Mouse (Mus musculus) kidney, adult 2 months (tissue): Measurements from ENCODE around the gene Prss8.

Experiments
- CTCF ChIP-seq: fragments of 200-500 bp; conservative IDR thresholded peaks from 2 replicates; pipeline ENCODE4 v1.5.1; 2011; ENCODE audit warnings: low read depth, mild to moderate bottlenecking, control low read depth, low read length, moderate library complexity, mixed read lengths; ENCODE audit not compliant: insufficient read depth, insufficient read length
- POLR2A ChIP-seq: fragments of 200-500 bp; IDR thresholded peaks from one replicate; pipeline ENCODE4 v1.6.1; 2011; ENCODE audit warnings: low read depth, low read length, control low read depth

- TF ChIP-seq CTCF (no peak), POLR2A (no peak)
Observed at GRCm38 (mm10) chr7:127925252-127925651, 4.7 kb downstream of the Prss8 start.
